Comparison of ENCODE assay signal across 8 mouse cellular contexts in genomic region chr11:69413221-69414181, GRCm38 (mm10). TPM values are rescaled to one million over a fixed set of nuclear protein-coding genes. Genes with fewer than 3 reads are reported as not detected.
DNase-seq lines count a peak whose midpoint lies in the region; ATAC-seq and TF ChIP-seq lines count a peak whose summit lies in the region.

Kdm6b (minus strand) TSS chr11:69413675.

- ATAC-seq in hindbrain, postnatal 0 days, result no peak
- ATAC-seq in midbrain, embryonic 16.5 days, result no peak

- H3K9ac ChIP-seq in hindbrain, postnatal 0 days (replicated peaks; ENCODE audit: low read length), result peak within 1 kb of the TSS; percentile 88
- H3K9ac ChIP-seq in midbrain, embryonic 16.5 days (ENCODE audit: low read depth, low read length), result peak within 1 kb of the TSS; percentile 98

- no peaks in the 10 kb centered on the region for H3K27me3 ChIP-seq in cerebellum, adult 2 months (ENCODE audit: control insufficient read depth, insufficient read depth, low read length)
- H3K27me3 ChIP-seq in hindbrain, postnatal 0 days (ENCODE audit: insufficient read depth, low read length), result no peaks in the 10 kb centered on the region
- H3K27me3 ChIP-seq in midbrain, embryonic 16.5 days (ENCODE audit: control insufficient read depth, insufficient read depth, low read depth, low read length), result no peaks in the 10 kb centered on the region

- intact Hi-C loops in left cerebral cortex, postnatal 25 days (cut with DNase I), result no loop called here

- H3K4me3 ChIP-seq in cerebellum, adult 2 months (replicated peaks; ENCODE audit: insufficient read depth, low read depth, low read length), result peak within 1 kb of the TSS; percentile 37
- H3K4me3 ChIP-seq in hindbrain, postnatal 0 days (ENCODE audit: low read length), result peak within 1 kb of the TSS; percentile 67
- peak within 1 kb of the TSS; percentile 67 for H3K4me3 ChIP-seq in midbrain, embryonic 16.5 days (ENCODE audit: low read depth, low read length)

- peak; percentile 3 for DNase-seq in ovary, adult 18-20 months (ENCODE audit: low spot score)
- DNase-seq in ovary, postnatal 14 days (ENCODE audit: low spot score), result no peak
- DNase-seq in cerebellum, adult 2 months, result peak; percentile 67 to 82
- peak; percentile 3 for DNase-seq in gastrocnemius, adult 18-20 months (ENCODE audit: low spot score)
- peak; percentile 86 for DNase-seq in hindbrain, postnatal 0 days (ENCODE audit: low spot score)
- peak; percentile 67 to 70 for DNase-seq in left cerebral cortex, postnatal 25 days (ENCODE audit: low spot score in 2 of 2)
- no peak for DNase-seq in B cell, adult 2 months

- no peaks in the 10 kb centered on the region for H3K9me3 ChIP-seq in hindbrain, postnatal 0 days (ENCODE audit: low read length)
- H3K9me3 ChIP-seq in midbrain, embryonic 16.5 days (replicated peaks; ENCODE audit: control insufficient read depth, low read length, poor library complexity, severe bottlenecking), result no peaks in the 10 kb centered on the region

- peak within 1 kb of the TSS; percentile 98 for H3K4me2 ChIP-seq in hindbrain, postnatal 0 days (ENCODE audit: low read depth, low read length)
- peak within 1 kb of the TSS; percentile 92 for H3K4me2 ChIP-seq in midbrain, embryonic 16.5 days (ENCODE audit: low read length)

- peak within 1 kb of the TSS; percentile 8 for H3K27ac ChIP-seq in cerebellum, adult 2 months (ENCODE audit: insufficient read depth, low read length)
- peak within 1 kb of the TSS; percentile 99 for H3K27ac ChIP-seq in hindbrain, postnatal 0 days
- peak within 1 kb of the TSS; percentile 99 for H3K27ac ChIP-seq in midbrain, embryonic 16.5 days (ENCODE audit: low read length)

- H3K4me1 ChIP-seq in cerebellum, adult 2 months (ENCODE audit: control insufficient read depth, insufficient read depth, low read length), result peaks cover 12% of the 10 kb centered on the region; the same call in 1 of the 2 replicates
- peaks cover 36% of the 10 kb centered on the region for H3K4me1 ChIP-seq in hindbrain, postnatal 0 days (ENCODE audit: insufficient read depth, low read length)
- H3K4me1 ChIP-seq in midbrain, embryonic 16.5 days (ENCODE audit: control insufficient read depth, insufficient read depth, low read length), result peaks cover 48% of the 10 kb centered on the region

- TF ChIP-seq CTCF in cerebellum, adult 2 months (IDR thresholded peaks at IDR 0.05; ENCODE audit: borderline replicate concordance, insufficient read depth, low read depth, low read length), result no peak
- peak; percentile 40 for TF ChIP-seq CTCF in hindbrain, postnatal 0 days (IDR thresholded peaks at IDR 0.05; ENCODE audit: low read depth)

- no peak for TF ChIP-seq POLR2A in cerebellum, adult 2 months (IDR thresholded peaks at IDR 0.05; ENCODE audit: borderline replicate concordance, insufficient read depth, low read length)

- H3K36me3 ChIP-seq in hindbrain, postnatal 0 days (ENCODE audit: insufficient read depth, low read length), result no peaks in the 10 kb centered on the region
- no peaks in the 10 kb centered on the region for H3K36me3 ChIP-seq in midbrain, embryonic 16.5 days (ENCODE audit: control insufficient read depth, insufficient read depth, low read length)

- 4% methylated on average over 12 of the region's 12 CpGs for WGBS in cerebellum, adult 2 months
- WGBS in hindbrain, postnatal 0 days, result 19% methylated on average over 12 of the region's 12 CpGs
- WGBS in midbrain, embryonic 16.5 days, result 27% methylated on average over 12 of the region's 12 CpGs

RNA-seq across cellular contexts. Expression of gene Kdm6b, which starts in this region (rescaled TPM):
- polyA plus RNA-seq in cerebellum, adult 2 months (2012; rRNA removed), result 14.0 and 16.5 TPM in 2 replicates
- total RNA-seq in gastrocnemius, adult 18-20 months (2021), result 10 to 100 TPM; 19.6 to 22.0 TPM
- 8.0 and 10.5 TPM in 2 replicates for total RNA-seq in hindbrain, postnatal 0 days (2014; rRNA removed)
- polyA plus RNA-seq in hindbrain, postnatal 0 days (2015; fragmentation: Nextera tagmentation; extraction: Ambion mirVana), result 20.5 and 22.3 TPM in 2 replicates
- total RNA-seq in left cerebral cortex, postnatal 25 days (2021), result 10 to 100 TPM; 23.3 to 25.3 TPM
- 36.4 and 39.0 TPM in 2 replicates for polyA plus RNA-seq in midbrain, embryonic 16.5 days (2015; fragmentation: Nextera tagmentation; extraction: Ambion mirVana)

Comparison
In these comparisons a context has a peak if more than half of its experiments do, and no peak if none do; other contexts are left out.
1. DNase-seq: peak in ovary, adult 18-20 months (single experiment), cerebellum, adult 2 months (2 of 2), gastrocnemius, adult 18-20 months (single experiment), hindbrain, postnatal 0 days (single experiment) and left cerebral cortex, postnatal 25 days (2 of 2); none in ovary, postnatal 14 days (single experiment) and B cell, adult 2 months (0 of 2).
2. H3K27ac ChIP-seq: peak in every context shown above with its lines; median percentile 99 in hindbrain, postnatal 0 days; 99 in midbrain, embryonic 16.5 days; 8 in cerebellum, adult 2 months.
3. Peak in every context shown above with its lines, with median percentiles within 50 percentile points of each other: H3K4me3 ChIP-seq.